Mouse (Mus musculus) T-cell, adult 2 months (primary cell): ENCODE results near the gene 2310022A10Rik.

ENCODE experiments used
- DNase-seq: peaks from one replicate; pipeline ENCODE4 v3.0.0; 2022; ENCODE audit warnings: low spot score

The 2310022A10Rik gene

GRCm38 (mm10) chr7:27540935-27541334, 12.1 kb upstream of the 2310022A10Rik start:
- DNase-seq = no peak

GRCm38 (mm10) chr7:27541431-27541830, 11.6 kb upstream of the 2310022A10Rik start:
- peak; percentile 98 for DNase-seq

- no peak for DNase-seq
Observed at GRCm38 (mm10) chr7:27541922-27542321, 11.1 kb upstream of the 2310022A10Rik start.

- DNase-seq = peak; percentile 86
Observed at GRCm38 (mm10) chr7:27542392-27543033, 10.5 kb upstream of the 2310022A10Rik start.

- no peak for DNase-seq
Observed at GRCm38 (mm10) chr7:27543065-27543464, 10.0 kb upstream of the 2310022A10Rik start.

- no peak for DNase-seq
Observed at GRCm38 (mm10) chr7:27543851-27544250, 9.2 kb upstream of the 2310022A10Rik start.

- peak; percentile 91 for DNase-seq
Observed at GRCm38 (mm10) chr7:27544675-27545370, 8.2 kb upstream of the 2310022A10Rik start.

GRCm38 (mm10) chr7:27549597-27549996, 3.4 kb upstream of the 2310022A10Rik start:
- DNase-seq = no peak

GRCm38 (mm10) chr7:27552070-27552469, 963 bp upstream of the 2310022A10Rik start:
- no peak for DNase-seq

GRCm38 (mm10) chr7:27560291-27560887, 7.4 kb downstream of the 2310022A10Rik start:
- DNase-seq = no peak

GRCm38 (mm10) chr7:27560978-27561377, 7.9 kb downstream of the 2310022A10Rik start:
- DNase-seq = no peak

- no peak for DNase-seq
Observed at GRCm38 (mm10) chr7:27569580-27570224, 16.7 kb downstream of the 2310022A10Rik start.

GRCm38 (mm10) chr7:27572133-27572532, 19.1 kb downstream of the 2310022A10Rik start:
- DNase-seq = no peak

- no peak for DNase-seq
Observed at GRCm38 (mm10) chr7:27574124-27574880, 21.3 kb downstream of the 2310022A10Rik start.

- peak; percentile 52 for DNase-seq
Observed at GRCm38 (mm10) chr7:27576914-27577313, 23.9 kb downstream of the 2310022A10Rik start.

- no peak for DNase-seq
Observed at GRCm38 (mm10) chr7:27577589-27577988, 24.6 kb downstream of the 2310022A10Rik start.

GRCm38 (mm10) chr7:27578465-27578864, 25.4 kb downstream of the 2310022A10Rik start:
- DNase-seq = no peak

- DNase-seq = no peak
Observed at GRCm38 (mm10) chr7:27580380-27581174, 27.5 kb downstream of the 2310022A10Rik start.

- no peak for DNase-seq
Observed at GRCm38 (mm10) chr7:27586861-27587260, 33.8 kb downstream of the 2310022A10Rik start.

GRCm38 (mm10) chr7:27587741-27588140, 34.7 kb downstream of the 2310022A10Rik start:
- no peak for DNase-seq

- DNase-seq = no peak
Observed at GRCm38 (mm10) chr7:27590088-27590487, 37.1 kb downstream of the 2310022A10Rik start.
